Mouse (Mus musculus): ENCODE measurements around the gene Nrcam.

Gene Nrcam

GRCm38 (mm10) chr12:44437046-44437827 is 108.6 kb downstream of the Nrcam start:
- peak; percentile 15 to 24 for DNase-seq

- DNase-seq, result peak; percentile 41 to 56
Measured at GRCm38 (mm10) chr12:44438884-44439283, 110.2 kb downstream of the Nrcam start.

GRCm38 (mm10) chr12:44440230-44440629 is 111.5 kb downstream of the Nrcam start:
- no peak for DNase-seq

GRCm38 (mm10) chr12:44450930-44451329 is 122.2 kb downstream of the Nrcam start:
- DNase-seq, result no peak

- DNase-seq, result peak; percentile 34 to 41
Measured at GRCm38 (mm10) chr12:44451742-44452141, 123.1 kb downstream of the Nrcam start.

- no peak for DNase-seq
Measured at GRCm38 (mm10) chr12:44453791-44454190, 125.1 kb downstream of the Nrcam start.

GRCm38 (mm10) chr12:44457961-44458360 is 129.3 kb downstream of the Nrcam start:
- no peak for DNase-seq

GRCm38 (mm10) chr12:44462436-44462835 is 133.8 kb downstream of the Nrcam start:
- peak in 1 of 2 experiments; percentile 13 for DNase-seq

- DNase-seq, result no peak
Measured at GRCm38 (mm10) chr12:44462976-44463375, 134.3 kb downstream of the Nrcam start.

GRCm38 (mm10) chr12:44471073-44471472 is 142.4 kb downstream of the Nrcam start:
- DNase-seq, result no peak

GRCm38 (mm10) chr12:44475355-44475754 is 146.7 kb downstream of the Nrcam start:
- DNase-seq, result no peak

- DNase-seq, result no peak
Measured at GRCm38 (mm10) chr12:44479260-44480030, 150.8 kb downstream of the Nrcam start.

- DNase-seq, result no peak
Measured at GRCm38 (mm10) chr12:44480031-44480419, 151.3 kb downstream of the Nrcam start.

GRCm38 (mm10) chr12:44481415-44481814 is 152.7 kb downstream of the Nrcam start:
- no peak for DNase-seq

GRCm38 (mm10) chr12:44492759-44493479 is 164.2 kb downstream of the Nrcam start:
- no peak for DNase-seq

GRCm38 (mm10) chr12:44497762-44498161 is 169.1 kb downstream of the Nrcam start:
- DNase-seq, result no peak

- no peak for DNase-seq
Measured at GRCm38 (mm10) chr12:44498872-44499271, 170.2 kb downstream of the Nrcam start.

- peak; percentile 22 to 27 for DNase-seq
Measured at GRCm38 (mm10) chr12:44501807-44502487, 173.3 kb downstream of the Nrcam start.

GRCm38 (mm10) chr12:44503737-44504136 is 175.1 kb downstream of the Nrcam start:
- DNase-seq, result no peak

- DNase-seq, result no peak
Measured at GRCm38 (mm10) chr12:44508635-44509034, 179.9 kb downstream of the Nrcam start.

GRCm38 (mm10) chr12:44509406-44510104 is 180.9 kb downstream of the Nrcam start:
- no peak for DNase-seq

- DNase-seq, result peak; percentile 54
Measured at GRCm38 (mm10) chr12:44515066-44515465, 186.4 kb downstream of the Nrcam start.
